Mouse (Mus musculus) liver, postnatal 0 days (tissue): ENCODE measurements around the gene Dpp9. TPM values are rescaled to one million over a fixed set of nuclear protein-coding genes. Genes with fewer than 3 reads are reported as not detected.

Experiments
- ATAC-seq: fragments of 200-750 bp; cut with Nextera tagmentation; 2 replicates; pipeline ENCODE4 v1.8.0; 2017; ENCODE audit warnings: mild to moderate bottlenecking, moderate library complexity
- DNase-seq: peaks from one replicate; pipeline ENCODE4 v3.0.0-alpha.2; 2016
- H3K27ac ChIP-seq: fragments of 300-500 bp; sonication (generic); 2 replicates; pipeline ENCODE4 v1.5.1; 2014; ENCODE audit warnings: antibody characterized with exemption, moderate library complexity, mild to moderate bottlenecking, low read depth
- H3K27me3 ChIP-seq: fragments of 300-500 bp; sonication (generic); 2 replicates; pipeline ENCODE4 v1.6.1; 2014; ENCODE audit warnings: low read length, control low read depth, mixed read lengths; ENCODE audit not compliant: insufficient read depth
- H3K36me3 ChIP-seq: fragments of 300-500 bp; sonication (generic); replicated peaks from 2 replicates; pipeline ENCODE4 v1.6.1; 2014; ENCODE audit warnings: mild to moderate bottlenecking, control low read depth, low read length, moderate library complexity, mixed read lengths; ENCODE audit not compliant: insufficient read depth
- H3K4me1 ChIP-seq: fragments of 300-500 bp; sonication (generic); 2 replicates; pipeline ENCODE4 v1.6.1; 2014; ENCODE audit warnings: antibody characterized with exemption, mild to moderate bottlenecking, control low read depth; ENCODE audit not compliant: insufficient read depth
- H3K4me2 ChIP-seq: fragments of 300-500 bp; sonication (generic); 2 replicates; pipeline ENCODE4 v1.6.1; 2014; ENCODE audit warnings: low read depth, mild to moderate bottlenecking, low read length, moderate library complexity, mixed read lengths
- H3K4me3 ChIP-seq: fragments of 300-500 bp; sonication (generic); 2 replicates; pipeline ENCODE4 v1.5.1; 2014; ENCODE audit warnings: low read depth, low read length
- H3K9ac ChIP-seq: fragments of 300-500 bp; sonication (generic); replicated peaks from 2 replicates; pipeline ENCODE4 v1.6.1; 2014; ENCODE audit warnings: mild to moderate bottlenecking, moderate library complexity
- H3K9me3 ChIP-seq: fragments of 300-500 bp; sonication (generic); 2 replicates; pipeline ENCODE4 v1.6.1; 2016; ENCODE audit warnings: mild to moderate bottlenecking, control low read depth, low read length, mixed read lengths
- CTCF ChIP-seq: sonication (generic); IDR thresholded peaks from 2 replicates; pipeline ENCODE4 v1.5.1; 2016; ENCODE audit warnings: antibody characterized with exemption, low read depth
- EP300 ChIP-seq: IDR thresholded peaks from 2 replicates; pipeline ENCODE4 v1.6.1; 2016; ENCODE audit warnings: antibody characterized with exemption, low read depth, mild to moderate bottlenecking
- WGBS: fragments of 180-500 bp; shearing (Covaris S2); extraction: QIAGEN DNeasy Blood & Tissue Kit; methylation state at CpG from one replicate; pipeline ENCODE4 v1.1.7; 2014; ENCODE audit not compliant: insufficient replicate concordance; 5-methylcytosine and 5-hydroxymethylcytosine counted together
- polyA plus RNA-seq: library from polyadenylated mRNA; unstranded; fragments of >200 nt; fragmentation: Nextera tagmentation; extraction: Ambion mirVana; gene quantifications from 2 replicates; pipeline ENCODE4 v1.2.1, GENCODE M21; 2015

The Dpp9 gene
- polyA plus RNA-seq = 10.2 and 12.1 TPM in 2 replicates

DNA sequence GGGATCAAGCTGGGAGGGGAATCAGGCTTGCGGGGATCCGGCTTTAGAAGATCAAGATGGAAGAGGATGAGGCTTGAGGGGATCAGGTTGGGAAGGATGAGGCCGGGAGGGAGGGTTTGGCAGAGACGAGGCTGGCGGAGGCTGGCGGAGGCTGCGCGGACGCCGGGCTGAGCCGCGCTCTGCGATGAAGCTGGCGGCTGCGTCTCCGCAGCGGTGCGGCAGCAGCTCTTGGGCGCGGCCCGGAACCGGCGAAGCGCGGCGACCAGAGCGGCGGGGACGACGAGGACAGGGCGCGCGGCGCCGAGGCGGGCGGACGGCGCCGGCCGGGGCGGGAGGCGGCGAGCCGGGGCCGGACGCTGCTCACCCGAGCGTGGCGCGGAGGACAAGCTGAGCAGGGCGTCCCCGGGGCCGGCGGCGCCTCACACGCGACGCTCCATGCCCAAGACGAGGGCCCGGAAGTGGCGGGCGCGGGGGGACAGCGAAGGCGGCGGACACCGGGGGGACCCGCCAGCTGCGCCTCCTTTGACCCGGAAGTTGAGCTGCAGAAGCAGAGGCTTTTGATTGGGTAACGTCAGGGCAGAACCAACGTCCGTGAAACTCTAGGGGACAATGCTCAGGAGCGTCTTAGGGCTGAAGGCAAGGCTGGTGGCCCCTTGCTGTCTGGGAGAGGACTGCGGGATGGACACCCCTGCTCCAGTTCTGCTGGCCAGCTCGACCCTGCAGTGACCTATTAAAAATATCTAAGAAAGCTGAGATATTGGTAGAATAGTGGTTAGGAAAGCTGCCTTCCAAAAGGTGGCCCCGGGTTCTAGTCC, at the start of gene Dpp9:
Gene Dpp9 (minus strand): TSS at position 529 of the 815 bp plus-strand sequence.
- Histone ChIP-seq H3K4me2 (peak within 1 kb of the TSS; percentile 93), H3K4me1 (peaks cover 25% of the 10 kb centered on the region), H3K27ac (peak within 1 kb of the TSS; percentile 96), H3K9me3 (no peaks in the 10 kb centered on the region), H3K4me3 (peak within 1 kb of the TSS; percentile 82), H3K27me3 (no peaks in the 10 kb centered on the region), H3K36me3 (no peaks in the 10 kb centered on the region), H3K9ac (peak within 1 kb of the TSS; percentile 91)
- TF ChIP-seq CTCF (0 out of 2 replicates have a peak, but pooled peaks have one; percentile 24), EP300 (no peak)
- ATAC-seq = peak; percentile 98
- 0% methylated on average over 54 of the region's 78 CpGs for WGBS
- peak; percentile 86 for DNase-seq

DNA sequence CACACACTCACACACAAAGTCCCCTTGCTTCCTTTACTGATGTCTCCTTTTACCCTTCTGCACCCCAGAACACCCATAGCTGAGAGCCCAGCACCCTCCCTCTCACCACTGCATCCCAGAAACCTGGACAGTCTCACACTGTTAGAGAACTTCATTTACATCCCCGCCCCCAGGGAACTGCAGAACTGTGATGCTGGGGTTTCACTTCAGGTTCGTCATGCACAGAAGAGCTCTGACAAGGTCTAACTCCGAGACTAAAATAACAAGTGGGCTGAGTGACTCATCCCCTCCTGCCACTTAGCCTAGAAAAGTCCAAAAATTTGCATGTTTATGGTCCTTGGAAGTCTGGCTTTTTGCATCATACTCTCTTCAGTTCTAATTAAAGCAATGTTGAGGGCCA, 47.6 kb upstream of the Dpp9 start:
- ATAC-seq (0 out of 2 replicates have a peak, but pooled peaks have one; percentile 9), DNase-seq (no peak)
- Histone ChIP-seq H3K9ac (no peak overlapping the region), H3K4me3 (no peak overlapping the region), H3K4me1 (peaks cover 17% of the 10 kb centered on the region), H3K9me3 (no peaks in the 10 kb centered on the region), H3K27me3 (no peaks in the 10 kb centered on the region), H3K36me3 (peaks cover 24% of the 10 kb centered on the region), H3K27ac (no peak overlapping the region), H3K4me2 (no peak overlapping the region)
- TF ChIP-seq CTCF (no peak), EP300 (no peak)
- WGBS = 51% methylated on average over 3 of the region's 3 CpGs

DNA sequence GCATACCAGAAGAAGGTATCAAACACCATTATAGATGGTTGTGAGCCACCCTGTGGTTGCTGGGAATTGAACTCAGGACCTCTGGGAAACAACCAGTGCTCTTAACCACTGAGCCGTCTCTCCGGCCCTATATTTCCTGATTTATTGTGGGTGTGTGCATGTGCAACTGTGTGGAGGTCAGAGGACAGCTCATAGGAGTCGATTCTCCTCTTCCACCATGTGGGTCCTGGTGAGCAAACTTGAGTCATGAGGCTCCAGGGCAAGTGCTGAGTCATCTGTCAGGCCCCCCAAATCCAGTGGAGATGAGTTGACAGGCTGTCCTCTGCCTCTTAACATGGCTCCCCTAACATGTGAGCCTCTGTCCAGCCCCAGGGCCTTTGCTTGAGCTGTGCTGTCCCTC, 47.2 kb upstream of the Dpp9 start:
- no peaks in the 10 kb centered on the region for H3K9me3 ChIP-seq
- TF ChIP-seq CTCF (no peak), EP300 (no peak)
- no peak overlapping the region for H3K27ac ChIP-seq
- no peak for ATAC-seq
- no peaks in the 10 kb centered on the region for H3K27me3 ChIP-seq
- WGBS = 65% methylated on average over 3 of the region's 3 CpGs
- DNase-seq = no peak
- H3K4me1 ChIP-seq = peaks cover 19% of the 10 kb centered on the region
- H3K9ac ChIP-seq = no peak overlapping the region
- H3K36me3 ChIP-seq = peaks cover 24% of the 10 kb centered on the region
- H3K4me3 ChIP-seq = no peak overlapping the region
- H3K4me2 ChIP-seq = no peak overlapping the region

DNA sequence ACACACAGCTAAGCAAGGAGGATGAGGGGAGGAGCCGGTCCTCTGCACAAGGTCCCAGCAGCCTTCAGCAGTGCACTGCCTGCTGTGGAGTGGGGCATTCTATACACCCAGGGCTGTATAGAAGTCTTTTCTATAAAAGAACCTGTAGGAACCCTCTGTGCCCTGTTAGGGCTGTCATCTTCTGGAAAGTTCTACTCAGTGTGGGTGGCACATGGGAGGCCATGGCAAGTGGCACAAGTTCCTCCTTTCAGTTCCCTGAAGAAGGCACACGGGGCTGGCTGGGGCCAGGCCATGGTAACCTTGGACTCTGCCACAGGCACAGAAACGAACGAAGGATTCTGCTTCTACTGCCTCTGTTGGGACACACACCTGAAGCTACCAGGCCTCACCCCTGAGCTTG, 46.3 kb upstream of the Dpp9 start:
- DNase-seq (no peak), ATAC-seq (no peak)
- peaks cover 26% of the 10 kb centered on the region for H3K4me1 ChIP-seq
- no peak overlapping the region for H3K4me3 ChIP-seq
- no peak overlapping the region for H3K9ac ChIP-seq
- 62% methylated on average over 4 of the region's 4 CpGs for WGBS
- H3K27me3 ChIP-seq = no peaks in the 10 kb centered on the region
- no peaks in the 10 kb centered on the region for H3K9me3 ChIP-seq
- H3K4me2 ChIP-seq = no peak overlapping the region
- peaks cover 26% of the 10 kb centered on the region for H3K36me3 ChIP-seq
- no peak for TF ChIP-seq CTCF
- TF ChIP-seq EP300 = no peak
- peak overlapping the region; percentile 52 for H3K27ac ChIP-seq

DNA sequence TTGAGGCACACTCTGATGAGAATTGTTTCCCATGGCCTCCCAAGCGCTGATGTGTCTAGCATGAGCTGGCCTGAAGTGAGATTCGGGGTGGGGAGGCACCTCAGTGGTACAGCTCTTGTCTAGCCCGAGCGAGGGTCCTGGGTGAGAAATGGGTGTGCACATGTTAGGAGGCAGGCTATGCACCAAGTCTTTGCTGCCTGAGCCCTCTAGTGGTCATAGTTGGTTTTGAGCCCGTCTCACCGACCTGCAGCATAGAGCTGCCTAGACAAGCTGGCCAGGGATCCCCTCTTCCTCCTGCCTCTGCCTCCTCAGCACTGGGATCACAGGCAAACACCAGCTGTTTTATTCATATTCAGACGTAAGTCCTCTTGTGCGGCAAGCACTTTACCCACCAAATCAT, 45.3 kb upstream of the Dpp9 start:
- TF ChIP-seq EP300 (no peak), CTCF (peak; percentile 94)
- H3K27ac ChIP-seq = no peak overlapping the region
- H3K36me3 ChIP-seq = peaks cover 30% of the 10 kb centered on the region
- no peaks in the 10 kb centered on the region for H3K27me3 ChIP-seq
- peaks cover 31% of the 10 kb centered on the region for H3K4me1 ChIP-seq
- no peak overlapping the region for H3K4me2 ChIP-seq
- H3K9me3 ChIP-seq = no peaks in the 10 kb centered on the region
- H3K9ac ChIP-seq = no peak overlapping the region
- peak; percentile 63 for ATAC-seq
- H3K4me3 ChIP-seq = no peak overlapping the region
- 24% methylated on average over 8 of the region's 8 CpGs for WGBS
- DNase-seq = peak; percentile 84

DNA sequence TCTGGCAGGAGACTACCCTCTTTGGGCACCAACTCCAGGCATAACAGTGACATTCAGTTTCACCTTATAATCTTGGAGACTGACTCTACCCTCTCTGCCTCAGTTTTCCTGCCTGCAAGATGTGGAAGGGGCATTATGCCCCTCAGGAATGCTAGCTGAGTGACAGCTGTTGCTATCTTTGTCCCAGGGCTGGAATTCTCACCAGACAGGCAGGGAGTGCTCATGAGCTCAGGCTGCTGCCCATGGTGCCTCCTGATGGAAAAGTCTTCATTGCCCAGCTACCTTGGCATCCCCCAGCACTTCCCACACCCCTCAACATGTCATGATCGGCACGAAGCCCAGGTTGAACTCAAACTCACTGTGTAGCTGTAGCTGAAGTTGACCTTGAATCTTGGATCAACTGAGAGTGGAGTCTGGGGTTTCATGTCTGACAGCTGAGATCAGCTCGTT, 44.0 kb upstream of the Dpp9 start:
- WGBS = 69% methylated on average over 3 of the region's 3 CpGs
- Histone ChIP-seq H3K27ac (no peak overlapping the region), H3K27me3 (no peaks in the 10 kb centered on the region), H3K9me3 (no peaks in the 10 kb centered on the region), H3K36me3 (peaks cover 30% of the 10 kb centered on the region), H3K4me1 (peaks cover 39% of the 10 kb centered on the region), H3K4me3 (no peak overlapping the region), H3K4me2 (no peak overlapping the region), H3K9ac (no peak overlapping the region)
- DNase-seq (no peak), ATAC-seq (no peak)
- TF ChIP-seq CTCF (no peak), EP300 (no peak)
